11 mouse cellular contexts compared by ENCODE assay signal in the genomic region with DNA sequence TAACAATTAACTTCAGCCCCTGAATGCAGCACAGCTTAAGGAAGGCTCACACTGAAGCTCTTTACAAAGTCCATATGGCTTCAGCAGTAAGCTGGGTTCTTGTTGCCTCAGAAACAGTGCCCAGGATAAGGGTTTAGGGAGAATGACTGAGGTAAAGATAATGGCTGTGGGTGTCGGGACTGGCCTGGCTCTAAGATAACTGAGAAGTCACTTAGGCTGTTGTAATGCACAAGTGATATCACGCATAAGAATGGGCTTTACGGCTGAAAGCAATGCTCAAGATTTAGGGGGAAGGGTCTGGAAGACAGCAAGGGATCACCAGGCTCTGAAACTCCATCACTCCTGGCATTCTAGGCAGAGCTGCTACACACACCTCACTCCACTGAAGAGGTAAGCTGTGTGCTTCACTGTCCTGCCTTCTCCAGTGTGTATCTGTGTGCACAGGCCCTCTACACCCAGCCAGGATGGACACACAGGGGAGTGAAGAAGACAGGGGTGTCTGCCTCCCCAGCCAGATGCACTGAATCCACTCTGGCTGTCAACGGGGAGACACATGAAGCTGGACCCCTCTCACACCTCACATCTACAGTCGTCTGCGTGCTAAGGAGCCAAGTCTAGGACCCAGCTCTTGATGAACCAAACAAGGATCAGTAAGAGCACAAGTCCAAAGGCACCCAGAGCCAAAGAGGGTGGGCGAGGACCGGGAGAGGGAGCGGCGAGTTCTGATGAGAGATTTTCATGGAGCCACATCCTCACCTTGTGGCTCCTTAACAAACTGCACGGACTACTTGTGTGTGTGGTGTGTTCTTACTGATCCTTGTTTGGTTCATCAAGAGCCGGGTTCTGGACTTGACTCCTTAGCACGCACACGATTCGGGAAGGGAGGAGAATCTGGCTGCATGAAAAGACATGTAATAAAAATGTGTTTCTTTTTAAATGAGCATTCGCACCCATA. TPM values are rescaled to one million over a fixed set of nuclear protein-coding genes. Genes with fewer than 3 reads are reported as not detected.
DNase-seq lines count a peak whose midpoint lies in the region; ATAC-seq and TF ChIP-seq lines count a peak whose summit lies in the region.
"Had no signal": no experiment of that assay in that cellular context is flagged by ENCODE, and none has a peak within 500 bp of the region (broad histone marks: within the 10 kb centered on the region; RNA-seq: fewer than 3 reads in every experiment).

No protein-coding gene starts in this region.

- H3K4me1 ChIP-seq in forebrain, embryonic 13.5 days: peaks cover 39% of the 10 kb centered on the region
- peaks cover 19% of the 10 kb centered on the region for H3K4me1 ChIP-seq in forebrain, embryonic 16.5 days (replicated peaks; ENCODE audit: control insufficient read depth, insufficient read depth, low read length)
- peaks cover 60% of the 10 kb centered on the region for H3K4me1 ChIP-seq in embryonic facial prominence, embryonic 10.5 days
- H3K4me1 ChIP-seq in liver, postnatal 0 days (ENCODE audit: insufficient read depth): peaks cover 25% of the 10 kb centered on the region

- no peaks in the 10 kb centered on the region for H3K27me3 ChIP-seq in forebrain, embryonic 13.5 days
- no peaks in the 10 kb centered on the region for H3K27me3 ChIP-seq in forebrain, embryonic 16.5 days (replicated peaks; ENCODE audit: control insufficient read depth, insufficient read depth, low read length)
- no peaks in the 10 kb centered on the region for H3K27me3 ChIP-seq in embryonic facial prominence, embryonic 10.5 days (replicated peaks; ENCODE audit: low read depth, poor library complexity, severe bottlenecking)
- no peaks in the 10 kb centered on the region for H3K27me3 ChIP-seq in liver, postnatal 0 days (ENCODE audit: insufficient read depth, low read length)

- peak; percentile 57 for TF ChIP-seq CTCF in layer of hippocampus, adult 2 months (conservative IDR thresholded peaks at IDR 0.05)
- peak; percentile 30 for TF ChIP-seq CTCF in liver, postnatal 0 days (IDR thresholded peaks at IDR 0.05; ENCODE audit: low read depth)

- DNase-seq in layer of hippocampus, adult 2 months (ENCODE audit: low spot score in 2 of 2): no peak
- no peak for DNase-seq in layer of hippocampus, adult 18-20 months (ENCODE audit: low spot score in 2 of 2)
- DNase-seq in embryonic facial prominence, embryonic 10.5 days (ENCODE audit: low spot score): no peak
- no peak for DNase-seq in liver, postnatal 0 days
- DNase-seq in natural killer cell, adult 2 months (ENCODE audit: low spot score in 2 of 2): no peak
- DNase-seq in right cerebral cortex, postnatal 10 days (ENCODE audit: low spot score in 2 of 2): no peak
- DNase-seq: cerebellum, postnatal 36 days; thymus, postnatal 14 days had no signal

- peaks cover 39% of the 10 kb centered on the region for H3K36me3 ChIP-seq in forebrain, embryonic 13.5 days (ENCODE audit: poor library complexity, severe bottlenecking)
- H3K36me3 ChIP-seq in forebrain, embryonic 16.5 days (ENCODE audit: control insufficient read depth, insufficient read depth): peaks cover 12% of the 10 kb centered on the region
- peaks cover 50% of the 10 kb centered on the region for H3K36me3 ChIP-seq in embryonic facial prominence, embryonic 10.5 days (replicated peaks)
- peaks cover 21% of the 10 kb centered on the region for H3K36me3 ChIP-seq in liver, postnatal 0 days (replicated peaks; ENCODE audit: insufficient read depth, low read length)

- no peak for ATAC-seq in forebrain, embryonic 13.5 days
- ATAC-seq in forebrain, embryonic 16.5 days: no peak
- ATAC-seq in liver, postnatal 0 days: no peak

- H3K9me3 ChIP-seq in forebrain, embryonic 13.5 days (replicated peaks): no peaks in the 10 kb centered on the region
- no peaks in the 10 kb centered on the region for H3K9me3 ChIP-seq in forebrain, embryonic 16.5 days (ENCODE audit: control insufficient read depth, low read length)
- no peaks in the 10 kb centered on the region for H3K9me3 ChIP-seq in embryonic facial prominence, embryonic 10.5 days
- no peaks in the 10 kb centered on the region for H3K9me3 ChIP-seq in liver, postnatal 0 days (ENCODE audit: low read length)

- peak overlapping the region; percentile 8; the same call in 1 of the 2 replicates for H3K9ac ChIP-seq in forebrain, embryonic 13.5 days
- no peak overlapping the region for H3K9ac ChIP-seq in forebrain, embryonic 16.5 days (replicated peaks; ENCODE audit: low read depth, low read length)
- H3K9ac ChIP-seq in liver, postnatal 0 days (replicated peaks): no peak overlapping the region

- H3K4me2 ChIP-seq in forebrain, embryonic 13.5 days: no peak overlapping the region
- H3K4me2 ChIP-seq in forebrain, embryonic 16.5 days (ENCODE audit: low read length): no peak overlapping the region
- no peak overlapping the region for H3K4me2 ChIP-seq in liver, postnatal 0 days (ENCODE audit: low read depth, low read length)

- H3K4me3 ChIP-seq in forebrain, embryonic 13.5 days: no peak overlapping the region
- H3K4me3 ChIP-seq in forebrain, embryonic 16.5 days (replicated peaks; ENCODE audit: low read length): no peak overlapping the region
- H3K4me3 ChIP-seq in layer of hippocampus, adult 2 months: no peak overlapping the region
- H3K4me3 ChIP-seq in embryonic facial prominence, embryonic 10.5 days: no peak overlapping the region
- no peak overlapping the region for H3K4me3 ChIP-seq in liver, postnatal 0 days (ENCODE audit: low read depth, low read length)

- 87% methylated on average over 16 of the region's 16 CpGs for WGBS in forebrain, embryonic 13.5 days
- 86% methylated on average over 16 of the region's 16 CpGs for WGBS in forebrain, embryonic 16.5 days
- 82% methylated on average over 16 of the region's 16 CpGs for WGBS in embryonic facial prominence, embryonic 10.5 days
- 79% methylated on average over 16 of the region's 16 CpGs for WGBS in liver, postnatal 0 days (ENCODE audit: insufficient replicate concordance)

- no peak for TF ChIP-seq EP300 in liver, postnatal 0 days (IDR thresholded peaks at IDR 0.05; ENCODE audit: low read depth)

- no peak overlapping the region for H3K27ac ChIP-seq in forebrain, embryonic 13.5 days
- no peak overlapping the region for H3K27ac ChIP-seq in forebrain, embryonic 16.5 days (ENCODE audit: low read length)
- no peak overlapping the region for H3K27ac ChIP-seq in layer of hippocampus, adult 2 months
- H3K27ac ChIP-seq in embryonic facial prominence, embryonic 10.5 days (replicated peaks): peak overlapping the region; percentile 57
- H3K27ac ChIP-seq in liver, postnatal 0 days (ENCODE audit: low read depth): no peak overlapping the region
- H3K27ac ChIP-seq: macrophage had no signal

RNA-seq across cellular contexts. Expression of a gene that starts 4.6 kb away (rescaled TPM):
- 25.0 and 30.9 TPM in 2 replicates for polyA plus RNA-seq in forebrain, embryonic 13.5 days (2015; fragmentation: Nextera tagmentation; extraction: Ambion mirVana)
- 29.1 and 29.8 TPM in 2 replicates for polyA plus RNA-seq in forebrain, embryonic 16.5 days (2015; fragmentation: Nextera tagmentation; extraction: Ambion mirVana)
- 10 to 100 TPM; 34.0 to 36.3 TPM for total RNA-seq in layer of hippocampus, adult 2 months (2021)
- total RNA-seq in layer of hippocampus, adult 18-20 months (2021): 10 to 100 TPM; 31.3 to 35.2 TPM
- polyA plus RNA-seq in embryonic facial prominence, embryonic 10.5 days (2016; fragmentation: Nextera tagmentation; extraction: Ambion mirVana): 43.6 and 46.9 TPM in 2 replicates
- 4.8 and 4.9 TPM in 2 replicates for polyA plus RNA-seq in liver, postnatal 0 days (2015; fragmentation: Nextera tagmentation; extraction: Ambion mirVana)

RNA-seq across cellular contexts. Expression of a gene that starts 43.4 kb away (rescaled TPM):
- 275 and 300 TPM in 2 replicates for polyA plus RNA-seq in forebrain, embryonic 13.5 days (2015; fragmentation: Nextera tagmentation; extraction: Ambion mirVana)
- polyA plus RNA-seq in forebrain, embryonic 16.5 days (2015; fragmentation: Nextera tagmentation; extraction: Ambion mirVana): 315 and 341 TPM in 2 replicates
- total RNA-seq in layer of hippocampus, adult 2 months (2021): 100 to 1,000 TPM; 161 to 162 TPM
- 100 to 1,000 TPM; 160 to 172 TPM for total RNA-seq in layer of hippocampus, adult 18-20 months (2021)
- 198 and 205 TPM in 2 replicates for polyA plus RNA-seq in embryonic facial prominence, embryonic 10.5 days (2016; fragmentation: Nextera tagmentation; extraction: Ambion mirVana)
- polyA plus RNA-seq in liver, postnatal 0 days (2015; fragmentation: Nextera tagmentation; extraction: Ambion mirVana): 141 and 143 TPM in 2 replicates
